Mouse (Mus musculus) ES-Bruce4 (cell line): ENCODE data around the gene Dysf. TPM values are rescaled to one million over a fixed set of nuclear protein-coding genes. Genes with fewer than 3 reads are reported as not detected.

ENCODE experiments used
- H3K27ac ChIP-seq: 2 replicates; pipeline ENCODE4 v1.5.1; 2012; ENCODE audit warnings: low read length, inconsistent platforms; ENCODE audit not compliant: insufficient read depth
- H3K27me3 ChIP-seq: 2 replicates; pipeline ENCODE4 v1.6.1; 2012; ENCODE audit warnings: mild to moderate bottlenecking, low read length, inconsistent platforms; ENCODE audit not compliant: control insufficient read depth, poor library complexity, insufficient read depth, severe bottlenecking
- H3K36me3 ChIP-seq: 2 replicates; pipeline ENCODE4 v1.6.1; 2012; ENCODE audit warnings: inconsistent platforms, mild to moderate bottlenecking, low read length, moderate library complexity; ENCODE audit not compliant: control insufficient read depth, poor library complexity, insufficient read depth, severe bottlenecking
- H3K4me1 ChIP-seq: one replicate; pipeline ENCODE4 v1.8.1; 2011; ENCODE audit warnings: low read length; ENCODE audit not compliant: control insufficient read depth, insufficient read depth
- H3K4me3 ChIP-seq: 2 replicates; pipeline ENCODE4 v1.5.1; 2011; ENCODE audit warnings: low read depth, mild to moderate bottlenecking, low read length
- H3K9ac ChIP-seq: 2 replicates; pipeline ENCODE4 v1.6.1; 2012; ENCODE audit warnings: low read depth, mild to moderate bottlenecking, inconsistent platforms; ENCODE audit not compliant: poor library complexity, severe bottlenecking
- H3K9me3 ChIP-seq: replicated peaks from 2 replicates; pipeline ENCODE4 v1.6.1; 2012; ENCODE audit warnings: mild to moderate bottlenecking, low read length, inconsistent platforms; ENCODE audit not compliant: control insufficient read depth, poor library complexity, insufficient read depth, severe bottlenecking
- CTCF ChIP-seq: IDR thresholded peaks from one replicate; pipeline ENCODE4 v1.8.1; 2011; ENCODE audit warnings: low read depth, low read length
- EP300 ChIP-seq: IDR thresholded peaks from 2 replicates; pipeline ENCODE4 v1.6.1; 2011; ENCODE audit warnings: low read depth, low read length; ENCODE audit not compliant: insufficient read depth
- POLR2A ChIP-seq: IDR thresholded peaks from one replicate; pipeline ENCODE4 v1.8.1; 2011; ENCODE audit warnings: low read length; ENCODE audit not compliant: insufficient read depth
- polyA plus RNA-seq: library from polyadenylated mRNA; stranded (reverse); fragments of >200 nt; gene quantifications from 2 replicates; pipeline ENCODE4 v1.2.4, GENCODE M21; 2011; ENCODE audit warnings: low read depth; ENCODE audit not compliant: missing spikeins, insufficient read depth, insufficient read length

Gene Dysf
- polyA plus RNA-seq, 1 experiment: 18.5 TPM

DNA sequence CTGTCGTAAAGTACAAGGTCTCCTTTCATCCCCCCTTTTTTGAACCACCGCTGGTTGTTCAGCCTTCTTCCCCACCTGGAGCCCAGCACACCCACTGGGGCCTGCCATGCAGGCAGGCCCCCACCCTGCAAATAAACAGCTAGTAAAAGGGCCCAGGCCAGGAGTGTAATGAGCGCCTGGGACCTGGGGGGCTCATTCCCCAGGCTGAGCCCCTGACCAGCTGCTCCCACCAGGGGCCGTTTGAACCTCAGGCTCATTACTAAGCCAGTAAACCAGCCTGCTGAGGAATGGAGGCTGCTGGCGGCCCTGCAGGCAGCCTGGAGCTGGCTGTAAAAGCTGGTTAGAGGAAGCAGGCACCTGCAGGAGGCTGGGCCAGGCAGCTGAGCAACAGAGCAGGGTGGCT, 189.4 kb downstream of the Dysf start:
- H3K36me3 ChIP-seq: no peaks in the 10 kb centered on the region
- H3K4me1 ChIP-seq: no peaks in the 10 kb centered on the region
- H3K4me3 ChIP-seq: no peak overlapping the region
- no peaks in the 10 kb centered on the region for H3K27me3 ChIP-seq
- no peak overlapping the region for H3K9ac ChIP-seq
- H3K9me3 ChIP-seq: no peaks in the 10 kb centered on the region
- no peak overlapping the region for H3K27ac ChIP-seq
- TF ChIP-seq POLR2A: no peak
- no peak for TF ChIP-seq EP300
- TF ChIP-seq CTCF: no peak

DNA sequence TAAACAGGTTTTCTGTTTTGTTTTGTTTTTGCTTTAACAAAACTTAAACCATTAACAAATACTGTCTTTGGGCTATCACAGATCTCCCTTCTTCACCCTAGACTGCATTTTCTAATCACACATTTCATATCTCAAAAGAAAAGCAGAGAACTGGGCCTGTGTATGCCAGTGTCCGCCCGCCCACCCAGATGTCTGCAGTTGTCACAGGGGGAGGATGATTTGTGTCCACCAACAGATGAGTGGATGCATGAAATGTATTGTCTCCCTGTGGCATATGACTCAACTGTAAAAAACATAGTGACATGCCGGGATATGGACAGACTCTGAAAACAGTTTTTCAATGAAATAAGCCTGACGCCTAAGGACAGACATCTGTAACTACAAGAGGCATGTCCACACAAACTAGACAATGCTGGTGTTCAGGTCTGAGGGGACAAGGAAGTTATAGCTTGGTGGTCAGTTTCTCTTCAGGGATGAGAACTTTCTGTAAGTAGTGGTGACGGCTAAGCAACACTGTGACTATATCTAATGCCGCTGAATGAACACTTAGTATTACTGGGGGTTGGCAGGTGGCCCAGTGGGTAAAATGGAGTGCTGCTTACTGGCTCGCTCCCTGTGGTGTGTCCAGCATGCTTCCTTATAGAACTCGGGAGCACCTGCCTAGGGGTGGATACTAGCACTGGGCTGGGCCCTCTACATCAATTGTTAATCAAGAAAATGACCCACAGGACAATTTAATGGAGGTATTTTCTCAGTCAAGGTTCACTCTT, 193.5 kb downstream of the Dysf start:
- no peak overlapping the region for H3K9ac ChIP-seq

DNA sequence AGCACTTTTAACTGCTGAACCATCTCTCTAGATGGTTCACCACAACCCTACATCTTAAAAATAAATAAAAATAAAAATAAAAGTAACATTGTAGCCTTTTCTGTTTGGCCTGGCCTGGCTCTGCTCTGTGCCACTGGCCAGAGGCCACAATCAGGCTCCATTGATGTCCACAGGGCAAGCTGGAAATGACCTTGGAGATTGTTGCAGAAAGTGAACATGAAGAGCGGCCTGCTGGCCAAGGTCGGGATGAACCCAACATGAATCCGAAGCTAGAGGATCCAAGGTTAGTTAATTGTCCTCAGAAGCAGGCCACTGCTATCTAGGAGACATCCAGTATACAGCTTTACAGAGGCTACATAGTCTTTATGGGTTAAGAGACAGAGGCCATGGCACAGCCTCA, 197.2 kb downstream of the Dysf start:
- H3K27ac ChIP-seq: no peak overlapping the region
- no peak overlapping the region for H3K9ac ChIP-seq
- no peaks in the 10 kb centered on the region for H3K9me3 ChIP-seq
- H3K4me1 ChIP-seq: no peaks in the 10 kb centered on the region
- no peaks in the 10 kb centered on the region for H3K27me3 ChIP-seq
- H3K36me3 ChIP-seq: no peaks in the 10 kb centered on the region
- H3K4me3 ChIP-seq: no peak overlapping the region
- TF ChIP-seq EP300 (no peak), POLR2A (no peak), CTCF (no peak)

More for the DNA sequence above, 193.5 kb downstream of the Dysf start:
- Histone ChIP-seq H3K9me3 (no peaks in the 10 kb centered on the region), H3K27me3 (no peaks in the 10 kb centered on the region), H3K4me1 (no peaks in the 10 kb centered on the region), H3K27ac (no peak overlapping the region), H3K36me3 (no peaks in the 10 kb centered on the region), H3K4me3 (no peak overlapping the region)
- TF ChIP-seq POLR2A (no peak), EP300 (no peak), CTCF (no peak)

DNA sequence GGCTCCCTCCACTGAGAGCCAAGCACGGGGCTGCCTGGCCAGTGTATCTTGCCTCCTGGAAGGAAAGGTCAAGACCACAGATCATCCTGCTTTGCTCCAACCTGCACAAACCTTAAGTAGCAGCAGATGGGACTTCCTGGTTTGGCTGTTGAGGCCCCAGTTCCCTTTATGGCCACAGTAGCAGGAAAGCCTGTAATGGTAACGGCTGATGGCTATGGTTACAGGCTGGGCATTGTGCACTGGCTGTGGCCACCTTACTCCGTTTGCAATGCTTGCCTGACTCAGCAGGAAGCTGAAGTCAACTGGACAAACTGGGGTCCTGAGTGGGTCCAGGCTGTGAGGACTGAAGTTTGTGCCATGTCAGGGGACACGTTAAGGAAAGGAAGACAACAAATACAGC, 200.2 kb downstream of the Dysf start:
- Histone ChIP-seq H3K36me3 (no peaks in the 10 kb centered on the region), H3K9ac (no peak overlapping the region), H3K9me3 (no peaks in the 10 kb centered on the region), H3K27ac (no peak overlapping the region), H3K27me3 (no peaks in the 10 kb centered on the region), H3K4me1 (no peaks in the 10 kb centered on the region), H3K4me3 (no peak overlapping the region)
- TF ChIP-seq CTCF (no peak), POLR2A (no peak), EP300 (no peak)

DNA sequence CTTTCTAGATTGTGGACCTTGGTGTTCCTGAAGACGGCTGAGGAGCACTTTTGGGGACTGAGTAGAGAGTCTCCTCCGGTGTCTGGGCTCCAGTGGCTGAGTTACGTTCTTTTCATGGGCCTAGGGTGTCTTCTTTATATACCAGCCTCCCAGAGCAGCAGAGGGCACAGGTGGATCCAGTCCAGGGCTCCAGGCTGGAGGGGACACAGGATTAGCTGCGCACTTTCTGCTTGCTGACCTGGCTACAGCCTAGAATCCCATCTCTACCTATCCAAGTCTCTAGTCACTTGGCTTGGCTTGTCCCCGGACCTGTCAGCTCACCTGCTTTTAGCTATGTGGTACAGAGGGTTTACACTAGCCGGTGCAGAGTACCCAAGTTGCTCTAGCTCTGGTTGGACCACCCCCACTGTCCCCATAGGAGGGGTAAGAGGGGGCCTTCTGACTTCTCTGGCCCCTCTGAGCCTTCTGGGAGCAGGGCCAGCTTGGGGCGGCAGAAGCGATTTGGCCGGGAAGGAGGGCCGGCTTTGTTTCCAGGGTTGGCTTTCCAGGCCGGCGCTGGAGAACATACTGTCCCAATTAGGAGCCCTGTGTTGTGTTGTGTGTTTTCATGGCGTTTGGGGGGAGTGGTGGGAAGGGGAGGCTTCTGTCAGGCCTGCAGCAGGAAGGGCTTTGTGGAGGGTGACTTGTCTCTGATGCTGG, 201.5 kb downstream of the Dysf start:
- Histone ChIP-seq H3K4me1 (no peaks in the 10 kb centered on the region), H3K9ac (no peak overlapping the region), H3K36me3 (no peaks in the 10 kb centered on the region), H3K27ac (no peak overlapping the region), H3K9me3 (no peaks in the 10 kb centered on the region), H3K27me3 (no peaks in the 10 kb centered on the region), H3K4me3 (no peak overlapping the region)
- no peak for TF ChIP-seq CTCF
- no peak for TF ChIP-seq EP300
- TF ChIP-seq POLR2A: no peak

DNA sequence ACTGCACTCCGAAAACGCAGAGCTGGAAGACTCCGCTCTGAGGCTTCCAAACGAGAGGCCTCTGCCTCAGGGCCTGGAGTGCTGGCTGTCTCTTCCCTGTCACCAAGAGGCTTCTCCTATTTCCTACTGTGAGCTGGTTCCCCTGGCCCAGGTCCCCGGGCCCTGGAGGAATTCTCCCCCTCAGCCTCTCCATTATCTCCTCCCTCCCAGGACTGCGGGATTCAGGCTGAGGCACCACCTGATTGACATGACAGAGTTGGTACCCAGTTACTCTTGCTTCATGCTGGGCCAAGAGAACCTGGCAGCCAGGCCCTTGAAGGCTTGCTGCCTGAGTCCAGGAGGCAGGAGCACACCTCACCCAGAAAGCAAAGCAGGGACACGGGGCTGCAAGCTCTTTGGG, 203.1 kb downstream of the Dysf start:
- no peak overlapping the region for H3K9ac ChIP-seq
- TF ChIP-seq POLR2A: no peak
- TF ChIP-seq EP300: no peak
- TF ChIP-seq CTCF: no peak
- H3K4me1 ChIP-seq: no peaks in the 10 kb centered on the region
- H3K9me3 ChIP-seq: no peaks in the 10 kb centered on the region
- H3K4me3 ChIP-seq: no peak overlapping the region
- H3K27me3 ChIP-seq: no peaks in the 10 kb centered on the region
- no peaks in the 10 kb centered on the region for H3K36me3 ChIP-seq
- H3K27ac ChIP-seq: no peak overlapping the region
